Mouse (Mus musculus) forebrain, embryonic 10.5 days (tissue): ENCODE results near the gene Mfsd2a. TPM values are rescaled to one million over a fixed set of nuclear protein-coding genes. Genes with fewer than 3 reads are reported as not detected.

ENCODE experiments used
- DNase-seq: peaks from one replicate; pipeline ENCODE4 v3.0.0-alpha.2; 2017; ENCODE audit warnings: low spot score; ENCODE audit errors: extremely low spot score
- H3K27ac ChIP-seq: fragments of 300-500 bp; sonication (generic); 2 replicates; pipeline ENCODE4 v1.5.1; 2016; ENCODE audit warnings: mild to moderate bottlenecking
- H3K27me3 ChIP-seq: fragments of 300-500 bp; sonication (generic); 2 replicates; pipeline ENCODE4 v1.6.1; 2016; ENCODE audit warnings: mild to moderate bottlenecking; ENCODE audit not compliant: poor library complexity, severe bottlenecking
- H3K36me3 ChIP-seq: fragments of 300-500 bp; sonication (generic); replicated peaks from 2 replicates; pipeline ENCODE4 v1.6.1; 2016; ENCODE audit warnings: mild to moderate bottlenecking, moderate library complexity
- H3K4me1 ChIP-seq: fragments of 300-500 bp; sonication (generic); 2 replicates; pipeline ENCODE4 v1.6.1; 2016
- H3K4me3 ChIP-seq: fragments of 300-500 bp; sonication (generic); 2 replicates; pipeline ENCODE4 v1.5.1; 2016; ENCODE audit warnings: mild to moderate bottlenecking, moderate library complexity
- H3K9me3 ChIP-seq: fragments of 300-500 bp; sonication (generic); 2 replicates; pipeline ENCODE4 v1.6.1; 2016; ENCODE audit warnings: mild to moderate bottlenecking, moderate library complexity
- WGBS: fragments of 180-500 bp; shearing (Covaris S2); methylation state at CpG from one replicate; pipeline ENCODE4 v1.1.7; 2016; 5-methylcytosine and 5-hydroxymethylcytosine counted together
- polyA plus RNA-seq: library from polyadenylated mRNA; unstranded; fragments of >200 nt; fragmentation: Nextera tagmentation; extraction: Ambion mirVana; gene quantifications from 2 replicates; pipeline ENCODE4 v1.2.1, GENCODE M21; 2016

Gene Mfsd2a
- polyA plus RNA-seq, 1 experiment from 2014 or later = 19.4 TPM

DNA sequence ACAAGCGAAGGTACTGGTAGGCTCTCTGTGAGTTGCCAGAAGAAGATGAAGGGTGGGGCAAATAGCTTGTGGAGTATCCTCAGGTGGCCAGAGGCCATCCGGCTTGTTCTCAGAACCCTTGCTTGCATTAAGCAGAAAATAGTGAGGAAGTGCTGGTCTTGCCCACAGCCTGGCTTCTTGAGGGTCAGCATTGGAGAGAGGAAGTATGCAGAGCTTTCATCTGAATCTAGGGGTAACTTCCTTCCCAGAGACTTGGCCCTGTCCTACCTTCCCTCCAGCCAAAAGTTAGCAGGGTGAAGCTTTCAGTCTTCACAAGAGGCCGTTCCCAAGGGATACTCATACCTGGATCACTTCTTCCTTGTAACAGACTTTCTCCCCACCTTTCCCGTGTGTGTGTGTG lies 10.7 kb upstream of the Mfsd2a start:
- no peaks in the 10 kb centered on the region for H3K9me3 ChIP-seq
- 86% methylated on average over 4 of the region's 4 CpGs for WGBS
- no peaks in the 10 kb centered on the region for H3K27me3 ChIP-seq
- H3K27ac ChIP-seq = no peak overlapping the region
- no peak for DNase-seq
- H3K4me1 ChIP-seq = no peaks in the 10 kb centered on the region
- no peak overlapping the region for H3K4me3 ChIP-seq
- no peaks in the 10 kb centered on the region for H3K36me3 ChIP-seq

DNA sequence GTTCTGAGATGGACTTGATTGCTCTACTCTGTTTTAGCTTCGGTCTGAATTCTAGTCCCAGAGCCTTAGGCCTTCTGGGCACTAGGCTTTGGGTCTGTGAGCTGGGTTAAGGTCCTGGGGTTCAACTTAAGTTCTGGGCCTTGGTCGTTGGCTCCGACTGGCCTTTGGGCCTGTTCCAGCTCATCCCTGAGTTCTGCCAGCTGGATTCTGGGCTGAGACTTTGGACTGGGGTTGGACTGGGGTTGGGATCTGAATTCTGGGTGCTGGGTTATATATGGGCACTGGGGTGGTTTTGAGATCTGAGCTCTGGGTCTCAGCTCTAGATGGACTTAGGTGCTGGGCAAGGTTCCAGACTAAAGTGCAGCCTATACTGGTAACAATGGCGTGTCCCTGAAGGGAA lies 10.2 kb upstream of the Mfsd2a start:
- WGBS = 86% methylated on average over 4 of the region's 4 CpGs
- Histone ChIP-seq H3K27me3 (no peaks in the 10 kb centered on the region), H3K27ac (no peak overlapping the region), H3K9me3 (no peaks in the 10 kb centered on the region), H3K4me1 (no peaks in the 10 kb centered on the region), H3K36me3 (no peaks in the 10 kb centered on the region), H3K4me3 (no peak overlapping the region)
- no peak for DNase-seq

DNA sequence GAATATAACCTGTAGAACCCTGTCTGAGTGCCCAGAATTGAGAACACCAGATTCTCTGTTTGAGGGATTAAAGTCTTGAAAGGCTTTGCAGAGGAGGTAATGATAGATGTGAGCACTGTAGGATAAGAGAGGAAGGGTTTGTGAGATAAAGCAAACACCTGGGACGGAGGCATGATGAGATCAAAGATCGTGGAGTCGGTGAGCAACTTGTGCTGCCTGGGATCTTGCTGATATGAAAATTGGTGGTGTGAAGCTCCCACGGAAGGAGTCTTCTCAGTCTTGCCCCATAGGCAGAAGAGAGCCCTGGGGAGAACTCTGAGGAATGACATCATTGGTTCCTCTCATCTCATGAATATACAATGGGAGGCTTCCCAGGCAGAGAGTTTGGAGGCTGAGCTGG lies 7.1 kb upstream of the Mfsd2a start:
- Histone ChIP-seq H3K27me3 (peaks cover 10% of the 10 kb centered on the region; the same call in 1 of the 2 replicates), H3K27ac (no peak overlapping the region), H3K4me1 (peaks cover 1% of the 10 kb centered on the region), H3K36me3 (no peaks in the 10 kb centered on the region), H3K4me3 (no peak overlapping the region), H3K9me3 (no peaks in the 10 kb centered on the region)
- WGBS = 82% methylated on average over 4 of the region's 4 CpGs
- DNase-seq = no peak

DNA sequence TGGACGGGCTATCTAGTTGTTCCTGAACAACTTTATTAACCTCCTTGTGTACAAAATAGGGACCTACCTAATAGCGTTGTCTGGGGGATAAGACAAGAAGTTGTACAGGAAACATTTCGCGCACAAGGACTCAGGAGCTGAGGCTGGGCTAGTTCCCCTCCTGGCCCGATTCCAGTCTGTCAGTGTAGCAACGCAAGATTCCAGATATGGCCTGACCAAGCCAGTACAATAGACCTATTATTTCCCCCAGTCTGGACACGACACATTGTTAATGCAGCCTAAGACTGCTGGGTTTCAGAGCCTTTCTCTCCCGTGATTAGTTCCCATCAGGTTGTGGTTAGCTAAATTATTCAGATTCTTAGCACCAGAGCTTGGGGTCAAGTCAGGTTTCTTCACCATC lies 1.8 kb upstream of the Mfsd2a start:
- peaks cover 55% of the 10 kb centered on the region for H3K27me3 ChIP-seq
- H3K4me1 ChIP-seq = peaks cover 49% of the 10 kb centered on the region
- H3K9me3 ChIP-seq = no peaks in the 10 kb centered on the region
- H3K4me3 ChIP-seq = no peak overlapping the region
- 47% methylated on average over 8 of the region's 8 CpGs for WGBS
- H3K27ac ChIP-seq = peak overlapping the region; percentile 58; the same call in 1 of the 2 replicates
- H3K36me3 ChIP-seq = peaks cover 15% of the 10 kb centered on the region
- no peak for DNase-seq

DNA sequence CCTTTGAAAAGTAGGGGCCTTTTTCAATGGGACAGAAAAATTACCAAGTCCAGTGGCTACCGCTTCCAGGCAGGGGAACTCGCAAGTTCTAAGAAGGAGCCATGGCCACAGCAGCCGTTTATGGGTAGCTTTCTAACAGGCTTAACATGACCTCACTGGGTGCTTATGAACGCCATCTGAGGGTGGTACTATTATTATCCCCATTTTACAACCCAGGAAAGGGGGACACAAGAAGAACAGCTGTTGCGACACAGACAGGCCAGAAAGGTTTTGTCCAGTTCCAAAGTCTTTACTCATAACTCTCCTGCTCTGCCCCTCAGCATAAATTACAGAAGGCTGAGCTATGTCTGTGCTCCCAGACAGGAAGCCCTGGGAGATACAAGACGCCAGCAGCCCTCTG lies 601 bp upstream of the Mfsd2a start:
- Histone ChIP-seq H3K27ac (peak overlapping the region; percentile 94), H3K36me3 (peaks cover 27% of the 10 kb centered on the region), H3K27me3 (peaks cover 55% of the 10 kb centered on the region), H3K4me3 (peak overlapping the region; percentile 83), H3K4me1 (peaks cover 49% of the 10 kb centered on the region), H3K9me3 (no peaks in the 10 kb centered on the region)
- DNase-seq = peak; percentile 28
- 20% methylated on average over 6 of the region's 6 CpGs for WGBS

DNA sequence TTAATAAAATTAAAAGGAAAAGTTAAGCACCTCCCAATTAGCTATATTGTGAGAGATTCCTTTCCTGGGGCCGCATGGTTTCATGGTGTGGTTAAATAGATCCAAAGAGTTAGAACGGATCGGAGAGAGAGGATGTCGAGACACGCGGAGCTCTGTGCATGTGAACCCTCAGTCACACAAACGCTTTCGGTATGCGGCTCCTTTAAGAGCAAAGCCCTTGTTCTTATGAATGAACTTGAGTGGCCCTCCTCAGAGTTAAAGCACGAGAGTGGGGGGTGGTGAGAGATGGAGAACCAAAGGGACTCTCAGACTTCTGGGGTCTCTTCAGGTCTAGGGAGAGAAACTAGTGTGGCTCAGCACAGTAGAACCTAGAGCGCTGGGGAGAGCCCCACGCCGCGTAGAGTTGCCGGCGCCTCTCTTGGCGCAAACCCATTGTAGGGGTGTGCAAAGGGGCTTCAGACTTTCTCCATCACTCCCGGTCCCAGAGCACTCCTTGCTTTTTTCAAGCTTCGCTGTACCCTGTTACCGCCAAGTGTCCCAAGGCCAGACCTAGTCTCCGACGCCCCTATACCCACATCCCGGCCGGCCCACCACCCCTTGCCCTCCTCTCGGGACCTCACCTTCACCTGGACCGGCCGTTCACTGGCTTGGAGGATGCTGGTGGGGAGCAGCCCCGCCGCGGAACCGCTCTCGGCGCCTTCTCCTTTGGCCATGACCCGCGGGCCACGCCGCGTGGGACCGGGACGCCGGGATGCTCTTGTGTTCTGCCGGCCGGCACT lies 478 bp downstream of the Mfsd2a start:
- under 1% methylated on average over 43 of the region's 43 CpGs for WGBS
- peak overlapping the region; percentile 94 for H3K27ac ChIP-seq
- peaks cover 58% of the 10 kb centered on the region for H3K4me1 ChIP-seq
- peak overlapping the region; percentile 83 for H3K4me3 ChIP-seq
- H3K9me3 ChIP-seq = no peaks in the 10 kb centered on the region
- peaks cover 55% of the 10 kb centered on the region for H3K27me3 ChIP-seq
- H3K36me3 ChIP-seq = peaks cover 38% of the 10 kb centered on the region
- DNase-seq = peak; percentile 67

DNA sequence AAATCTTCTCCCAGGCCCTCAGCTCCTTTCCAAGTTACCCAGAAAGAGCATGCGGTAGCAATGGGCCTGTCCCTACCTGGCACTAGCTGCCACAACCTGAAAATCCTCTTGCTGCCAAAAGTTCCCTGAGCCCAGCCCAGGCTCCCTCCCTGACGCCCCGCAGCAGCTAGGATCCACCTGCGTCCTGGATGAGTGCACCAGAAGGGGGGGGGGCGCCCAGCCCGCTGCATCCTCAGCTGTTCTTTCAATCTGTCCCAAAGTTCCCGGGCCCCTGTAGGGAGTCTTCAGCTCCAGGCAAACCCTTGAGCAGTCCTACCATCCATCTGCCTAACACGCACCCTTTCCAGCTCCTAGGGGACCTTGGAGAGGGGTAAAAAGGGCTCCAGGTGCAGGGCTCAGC lies 1.2 kb downstream of the Mfsd2a start:
- 5% methylated on average over 8 of the region's 8 CpGs for WGBS
- Histone ChIP-seq H3K27me3 (peaks cover 55% of the 10 kb centered on the region), H3K36me3 (peaks cover 45% of the 10 kb centered on the region), H3K4me3 (peak overlapping the region; percentile 83), H3K27ac (peak overlapping the region; percentile 94), H3K9me3 (no peaks in the 10 kb centered on the region), H3K4me1 (peaks cover 65% of the 10 kb centered on the region)
- DNase-seq = peak; percentile 31

DNA sequence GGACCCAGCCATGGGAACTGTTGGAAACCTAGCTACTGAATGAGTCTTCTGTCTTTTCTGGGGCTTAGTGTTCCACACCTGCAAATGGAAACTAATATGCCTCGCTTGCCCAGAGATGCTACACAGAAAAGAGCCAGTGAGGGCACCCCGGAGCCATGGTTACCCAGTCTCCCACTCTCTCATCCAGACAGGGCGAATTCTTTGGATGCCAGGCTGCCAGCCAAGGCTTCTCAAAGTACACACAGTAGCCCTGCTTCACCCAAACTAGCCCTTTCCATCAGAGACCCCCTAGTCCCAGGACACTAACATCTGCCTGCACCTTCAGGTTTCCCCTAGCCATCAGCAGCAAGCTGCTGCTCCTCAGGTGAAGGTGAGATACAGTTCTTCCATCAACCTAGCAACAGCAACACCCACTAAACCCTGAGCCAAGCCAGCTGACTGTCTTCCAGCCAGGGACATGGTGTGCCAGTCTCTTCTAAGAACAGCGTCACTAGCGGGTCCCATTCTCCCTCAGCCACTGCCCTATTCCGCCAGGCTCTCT lies 2.4 kb downstream of the Mfsd2a start:
- 88% methylated on average over 6 of the region's 6 CpGs for WGBS
- Histone ChIP-seq H3K36me3 (peaks cover 57% of the 10 kb centered on the region), H3K9me3 (no peaks in the 10 kb centered on the region), H3K4me1 (peaks cover 68% of the 10 kb centered on the region), H3K27me3 (peaks cover 50% of the 10 kb centered on the region), H3K27ac (no peak overlapping the region), H3K4me3 (no peak overlapping the region; the same call in 1 of the 2 replicates)
- no peak for DNase-seq

DNA sequence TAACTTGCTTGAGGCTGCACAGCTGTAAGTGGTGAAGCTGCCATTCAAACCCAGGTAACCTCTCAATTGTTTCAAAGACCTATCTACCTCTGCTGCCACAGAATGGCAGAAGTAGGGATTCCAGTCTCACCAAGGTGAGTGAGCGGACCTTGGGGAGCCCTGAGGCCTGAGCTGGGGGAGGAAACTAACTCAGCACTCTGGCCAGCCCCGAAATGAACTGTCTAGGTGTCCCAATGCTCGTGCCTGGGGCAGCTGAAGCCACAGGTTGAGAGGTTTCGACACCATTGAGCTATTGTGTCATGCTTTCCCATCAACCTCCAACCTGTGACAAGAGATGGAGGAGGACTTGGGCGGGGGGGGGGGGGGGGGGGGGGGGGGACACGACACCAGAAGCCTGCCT lies 4.7 kb downstream of the Mfsd2a start:
- H3K9me3 ChIP-seq = no peaks in the 10 kb centered on the region
- H3K4me3 ChIP-seq = no peak overlapping the region
- H3K27me3 ChIP-seq = peaks cover 28% of the 10 kb centered on the region
- peak overlapping the region; percentile 88; the same call in 1 of the 2 replicates for H3K27ac ChIP-seq
- H3K36me3 ChIP-seq = peaks cover 77% of the 10 kb centered on the region
- H3K4me1 ChIP-seq = peaks cover 49% of the 10 kb centered on the region
- DNase-seq = no peak
- 72% methylated on average over 5 of the region's 6 CpGs for WGBS

DNA sequence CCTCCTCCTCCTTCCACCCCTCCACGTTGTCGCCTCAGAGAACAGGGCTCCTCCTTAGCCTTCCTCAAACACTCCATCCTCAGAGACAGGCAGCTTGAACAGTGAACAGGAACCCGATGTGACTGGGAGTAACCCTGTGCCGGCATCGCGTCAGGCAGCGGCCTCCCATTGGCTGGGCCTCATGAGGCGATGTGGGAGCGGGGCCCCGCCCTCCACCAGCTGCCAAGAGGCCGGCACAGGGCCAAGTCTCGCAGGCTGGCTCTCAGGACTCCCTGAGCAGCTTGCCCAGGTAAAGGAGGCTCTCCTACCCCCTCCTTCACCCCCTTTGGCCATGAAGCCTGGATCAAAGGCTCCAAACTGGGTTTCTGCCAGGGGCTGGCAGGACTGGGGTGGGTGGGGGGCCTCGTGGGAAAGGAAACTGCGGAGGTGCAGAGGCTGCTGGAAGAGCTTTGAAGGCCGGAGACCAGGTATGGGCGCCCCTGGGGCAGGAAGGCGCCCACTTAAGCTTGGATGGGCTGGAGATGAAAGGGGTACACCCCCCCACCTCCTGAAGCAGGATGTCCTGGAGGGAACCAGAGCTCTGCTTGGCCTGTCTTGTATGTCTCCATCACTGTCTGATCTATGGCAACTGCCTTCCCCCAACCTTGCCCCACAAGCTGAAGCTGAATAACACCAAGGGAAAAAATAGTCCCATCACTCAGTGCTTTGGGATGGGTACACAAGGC lies 5.4 kb downstream of the Mfsd2a start:
- WGBS = 16% methylated on average over 17 of the region's 17 CpGs
- H3K4me3 ChIP-seq = peak overlapping the region; percentile 37
- peaks cover 20% of the 10 kb centered on the region for H3K27me3 ChIP-seq
- DNase-seq = peak; percentile 84
- peak overlapping the region; percentile 88 for H3K27ac ChIP-seq
- H3K36me3 ChIP-seq = peaks cover 85% of the 10 kb centered on the region
- H3K4me1 ChIP-seq = peaks cover 41% of the 10 kb centered on the region
- no peaks in the 10 kb centered on the region for H3K9me3 ChIP-seq

DNA sequence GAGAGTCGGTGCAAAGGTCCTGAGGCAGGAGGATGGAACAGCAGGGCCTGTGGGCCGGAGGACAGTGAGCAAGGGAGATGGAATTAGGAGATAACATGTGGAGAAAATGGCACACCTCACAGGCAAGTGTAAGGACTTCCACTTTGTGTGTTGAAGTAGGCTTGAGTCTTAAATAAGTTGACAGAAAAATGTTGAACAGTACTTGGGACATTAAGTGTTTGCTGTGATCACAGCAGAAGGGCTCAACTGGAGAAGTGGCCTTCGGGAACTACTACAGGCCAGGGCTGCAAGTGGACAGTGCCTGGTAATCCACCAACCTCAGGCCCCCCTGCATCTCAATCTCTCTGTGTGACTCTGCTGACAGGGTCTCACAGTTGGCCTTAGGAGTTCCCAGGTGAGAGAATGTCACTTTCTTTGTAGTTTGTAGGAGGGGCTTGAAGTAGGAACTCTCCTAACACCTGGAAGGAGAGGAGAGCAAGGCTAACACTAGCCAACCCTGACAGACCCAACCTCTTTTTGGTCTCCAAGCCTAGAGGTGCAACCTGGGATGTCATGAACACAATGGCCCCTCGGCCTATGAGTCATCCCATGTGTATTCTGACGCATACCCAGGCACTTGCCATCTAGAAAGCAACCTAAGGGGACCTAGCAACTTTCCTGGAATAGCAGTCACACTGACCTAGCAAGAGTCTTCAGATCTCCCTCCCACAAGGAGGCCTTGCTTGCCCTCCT lies 6.1 kb downstream of the Mfsd2a start:
- Histone ChIP-seq H3K27ac (peak overlapping the region; percentile 88), H3K9me3 (no peaks in the 10 kb centered on the region), H3K4me1 (peaks cover 34% of the 10 kb centered on the region), H3K4me3 (peak overlapping the region; percentile 37), H3K36me3 (peaks cover 92% of the 10 kb centered on the region), H3K27me3 (peaks cover 17% of the 10 kb centered on the region)
- no peak for DNase-seq
- WGBS = 67% methylated on average over 5 of the region's 5 CpGs

DNA sequence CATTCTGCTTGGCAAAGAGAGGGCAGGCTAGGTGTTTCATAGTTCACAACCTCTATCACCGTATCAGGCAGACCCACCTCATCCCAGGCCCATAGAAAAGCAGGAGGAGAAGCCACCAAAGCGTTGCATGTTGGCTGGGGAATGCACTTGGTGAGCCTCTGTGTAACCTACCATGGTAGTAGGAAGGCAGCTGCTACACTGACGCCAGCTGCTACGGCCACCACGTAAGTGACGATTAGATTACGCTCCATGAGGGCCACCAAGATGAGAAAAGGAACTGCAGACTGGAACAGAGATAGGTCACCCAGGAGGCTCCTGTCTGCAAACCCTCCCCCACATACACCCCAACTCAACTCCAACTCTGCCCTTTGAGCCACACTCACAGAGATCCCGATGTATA lies 11.9 kb downstream of the Mfsd2a start:
- no peaks in the 10 kb centered on the region for H3K4me1 ChIP-seq
- H3K27me3 ChIP-seq = no peaks in the 10 kb centered on the region
- no peak for DNase-seq
- no peak overlapping the region for H3K4me3 ChIP-seq
- peaks cover 98% of the 10 kb centered on the region for H3K36me3 ChIP-seq
- WGBS = 96% methylated on average over 8 of the region's 8 CpGs
- H3K27ac ChIP-seq = no peak overlapping the region
- no peaks in the 10 kb centered on the region for H3K9me3 ChIP-seq
